Mouse (Mus musculus): ENCODE measurements around the gene Cmtm7.

DNA sequence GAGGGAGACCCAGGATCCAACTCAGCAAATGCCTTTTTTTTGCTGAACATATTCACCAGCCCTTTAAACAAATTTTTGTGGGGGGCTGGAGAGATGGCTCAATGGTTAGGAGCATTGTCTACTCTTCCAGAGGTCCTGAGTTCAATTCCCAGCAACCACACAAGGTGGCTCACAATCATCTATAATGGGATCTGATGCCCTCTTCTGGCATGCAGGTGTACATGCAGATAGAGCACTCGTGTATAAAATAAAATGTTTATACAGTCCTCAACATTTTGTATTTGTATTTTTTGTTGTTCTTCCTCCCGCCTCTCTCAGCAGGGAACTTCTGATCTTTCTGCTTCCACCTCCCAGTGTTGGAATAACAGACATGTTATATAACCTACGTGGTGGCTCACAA, 30.1 kb downstream of the Cmtm7 start:
- TF ChIP-seq POLR2A (IDR thresholded peaks at IDR 0.05; ENCODE audit: low read depth, low read length) (no peak), CTCF (IDR thresholded peaks at IDR 0.05; ENCODE audit: borderline replicate concordance, insufficient read depth, low read length) (no peak)
